Mouse (Mus musculus): Measurements from ENCODE around the gene Fam98b. TPM values are rescaled to one million over a fixed set of nuclear protein-coding genes. Genes with fewer than 3 reads are reported as not detected.

Gene Fam98b
- polyA plus RNA-seq, 1 experiment from 2014 or later = 11.1 TPM

GRCm38 (mm10) chr2:117312030-117312429 lies 62.5 kb downstream of the Fam98b start:
- ATAC-seq = peak; percentile 42; the same call in 1 of the 2 replicates
- no peaks in the 10 kb centered on the region for H3K27me3 ChIP-seq (replicated peaks; ENCODE audit: control insufficient read depth, insufficient read depth, low read length)
- H3K9ac ChIP-seq (ENCODE audit: low read depth, low read length) = no peak overlapping the region
- peak overlapping the region; percentile 35 for H3K4me2 ChIP-seq (ENCODE audit: low read length)
- no peak overlapping the region for H3K4me3 ChIP-seq (ENCODE audit: low read length)
- H3K36me3 ChIP-seq (ENCODE audit: control insufficient read depth, insufficient read depth, low read length) = no peaks in the 10 kb centered on the region
- H3K4me1 ChIP-seq (ENCODE audit: control insufficient read depth, insufficient read depth, low read depth, low read length) = peaks cover 4% of the 10 kb centered on the region; the same call in 1 of the 2 replicates
- H3K9me3 ChIP-seq (ENCODE audit: control insufficient read depth, low read length) = peaks cover 5% of the 10 kb centered on the region
- no peak overlapping the region; the same call in 1 of the 2 replicates for H3K27ac ChIP-seq (ENCODE audit: low read depth, low read length)
- WGBS = 57% methylated on average over 2 of the region's 2 CpGs

GRCm38 (mm10) chr2:117312441-117312895 lies 62.9 kb downstream of the Fam98b start:
- Histone ChIP-seq H3K4me1 (ENCODE audit: control insufficient read depth, insufficient read depth, low read depth, low read length) (peaks cover 4% of the 10 kb centered on the region; the same call in 1 of the 2 replicates), H3K9me3 (ENCODE audit: control insufficient read depth, low read length) (peaks cover 5% of the 10 kb centered on the region), H3K36me3 (ENCODE audit: control insufficient read depth, insufficient read depth, low read length) (no peaks in the 10 kb centered on the region), H3K4me2 (ENCODE audit: low read length) (peak overlapping the region; percentile 35), H3K27me3 (replicated peaks; ENCODE audit: control insufficient read depth, insufficient read depth, low read length) (no peaks in the 10 kb centered on the region), H3K9ac (ENCODE audit: low read depth, low read length) (no peak overlapping the region), H3K4me3 (ENCODE audit: low read length) (0 out of 2 replicates have a peak overlapping the region, but pooled peaks have one; percentile 7), H3K27ac (ENCODE audit: low read depth, low read length) (no peak overlapping the region; the same call in 1 of the 2 replicates)
- ATAC-seq = peak; percentile 88
- WGBS = 44% methylated on average over 7 of the region's 7 CpGs

GRCm38 (mm10) chr2:117313586-117314235 lies 64.2 kb downstream of the Fam98b start:
- no peak for ATAC-seq
- H3K36me3 ChIP-seq (ENCODE audit: control insufficient read depth, insufficient read depth, low read length) = no peaks in the 10 kb centered on the region
- H3K4me1 ChIP-seq (ENCODE audit: control insufficient read depth, insufficient read depth, low read depth, low read length) = peaks cover 4% of the 10 kb centered on the region; the same call in 1 of the 2 replicates
- peaks cover 5% of the 10 kb centered on the region for H3K9me3 ChIP-seq (ENCODE audit: control insufficient read depth, low read length)
- no peak overlapping the region for H3K9ac ChIP-seq (ENCODE audit: low read depth, low read length)
- WGBS = 81% methylated on average over 5 of the region's 5 CpGs
- H3K4me2 ChIP-seq (ENCODE audit: low read length) = no peak overlapping the region
- H3K27ac ChIP-seq (ENCODE audit: low read depth, low read length) = no peak overlapping the region
- H3K27me3 ChIP-seq (replicated peaks; ENCODE audit: control insufficient read depth, insufficient read depth, low read length) = no peaks in the 10 kb centered on the region
- no peak overlapping the region for H3K4me3 ChIP-seq (ENCODE audit: low read length)

GRCm38 (mm10) chr2:117318991-117319390 lies 69.5 kb downstream of the Fam98b start:
- WGBS = 80% methylated on average over 3 of the region's 3 CpGs

More at GRCm38 (mm10) chr2:117318991-117319390, 69.5 kb downstream of the Fam98b start:
- Histone ChIP-seq H3K9ac (ENCODE audit: low read depth, low read length) (no peak overlapping the region), H3K9me3 (ENCODE audit: control insufficient read depth, low read length) (peaks cover 5% of the 10 kb centered on the region), H3K27ac (ENCODE audit: low read depth, low read length) (no peak overlapping the region), H3K4me3 (ENCODE audit: low read length) (no peak overlapping the region), H3K27me3 (replicated peaks; ENCODE audit: control insufficient read depth, insufficient read depth, low read length) (no peaks in the 10 kb centered on the region), H3K36me3 (ENCODE audit: control insufficient read depth, insufficient read depth, low read length) (no peaks in the 10 kb centered on the region), H3K4me1 (ENCODE audit: control insufficient read depth, insufficient read depth, low read depth, low read length) (no peaks in the 10 kb centered on the region), H3K4me2 (ENCODE audit: low read length) (no peak overlapping the region)
- no peak for ATAC-seq

Other genes with a start within 250 kb of the Fam98b start
- gene Spred1, start 128.4 kb upstream of the Fam98b start, polyA plus RNA-seq (2015; fragmentation: Nextera tagmentation; extraction: Ambion mirVana) = 7.4 and 7.7 TPM in 2 replicates
- gene Rasgrp1, start 93.3 kb downstream of the Fam98b start, polyA plus RNA-seq (2015; fragmentation: Nextera tagmentation; extraction: Ambion mirVana) = 2.5 TPM in 2 replicates

Measured in hindbrain, embryonic 16.5 days (tissue).